Mouse (Mus musculus) ovary, postnatal 36 days (tissue): Measurements from ENCODE around the gene Zgrf1.

Source experiments
- DNase-seq: peaks from one replicate; pipeline ENCODE4 v3.0.0; 2022; ENCODE audit warnings: low spot score, mixed read lengths

Gene Zgrf1

DNA sequence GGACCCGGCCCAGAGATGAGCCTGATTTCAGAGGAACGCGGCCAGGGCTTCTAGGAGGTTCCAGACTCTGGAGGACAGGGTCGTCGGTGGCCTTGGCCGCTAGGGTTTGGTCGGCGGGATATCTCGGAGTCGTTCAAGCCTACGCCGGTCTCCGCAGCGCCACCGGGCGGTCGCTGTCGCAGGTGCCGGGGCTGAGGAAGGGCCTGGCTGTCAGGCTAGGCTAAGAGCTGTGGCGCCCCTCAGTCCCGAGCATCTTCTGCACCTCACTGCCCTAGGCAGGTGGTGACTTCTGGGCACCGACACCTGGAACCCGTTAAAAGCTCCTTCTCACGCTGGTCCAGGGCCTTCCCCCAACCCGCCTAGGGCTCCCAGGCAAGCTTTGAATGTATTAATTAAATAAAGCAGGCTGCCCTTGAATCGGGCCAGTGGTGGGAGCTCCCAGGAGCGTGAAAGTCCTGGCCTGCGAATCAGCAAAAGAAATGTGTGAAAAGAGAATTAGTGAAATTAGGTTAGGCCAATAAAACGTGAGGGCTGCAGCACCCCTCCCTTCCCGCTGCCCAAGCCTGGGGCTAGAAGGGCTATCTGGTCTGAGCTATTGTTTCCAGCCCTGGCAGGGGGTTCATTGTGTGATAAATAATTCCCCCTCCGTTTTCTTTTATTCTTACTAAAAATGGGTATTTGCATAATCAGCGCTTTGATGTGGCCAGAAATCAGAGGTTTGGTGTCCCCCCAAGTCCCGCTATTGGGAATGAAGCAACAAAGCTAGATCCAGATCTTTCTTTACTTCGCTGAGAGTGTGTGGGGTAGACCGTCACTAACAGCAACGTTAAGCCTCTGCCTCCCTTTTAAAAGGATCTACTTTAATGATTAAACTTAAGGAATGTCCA is 86.8 kb downstream of the Zgrf1 start:
- DNase-seq, result peak; percentile 43

- no peak for DNase-seq
These were observed 87.7 kb downstream of the Zgrf1 start for GRCm38 (mm10) chr3:127640762-127641700.

- no peak for DNase-seq
These were observed 88.9 kb downstream of the Zgrf1 start for GRCm38 (mm10) chr3:127642211-127642610.

DNA sequence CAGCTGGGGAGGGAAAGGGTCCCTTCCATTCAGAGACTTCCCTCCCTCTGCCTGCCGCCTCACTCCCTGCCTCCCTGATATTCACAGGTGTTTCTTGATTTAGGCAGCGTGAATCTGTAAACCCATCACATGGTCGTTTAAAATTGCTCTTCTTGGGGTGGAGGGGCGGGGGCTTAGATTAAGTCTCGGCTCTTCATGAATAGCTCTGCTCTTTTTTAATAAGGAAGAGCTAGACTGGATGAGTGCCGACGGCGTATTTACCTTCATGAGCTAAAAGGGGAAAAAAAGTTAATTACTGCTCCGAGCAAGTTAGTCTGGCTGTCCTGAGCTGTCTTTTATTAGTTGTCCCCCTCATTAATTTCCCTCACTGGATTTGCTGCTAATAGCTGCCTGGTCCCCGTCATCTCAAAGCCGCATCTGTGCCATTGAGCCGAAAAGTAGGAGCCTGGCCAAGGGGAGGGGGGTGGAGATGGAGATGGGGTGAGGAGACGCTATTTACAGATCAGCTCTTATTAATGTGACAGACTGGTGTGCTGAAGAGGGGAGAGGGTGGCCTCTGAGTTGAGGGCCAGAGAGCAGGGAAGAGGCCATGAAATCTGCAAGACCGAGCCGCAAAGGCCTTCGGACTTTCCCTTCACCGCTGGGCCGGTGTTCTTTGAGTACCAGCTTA is 93.0 kb downstream of the Zgrf1 start:
- DNase-seq, result no peak

GRCm38 (mm10) chr3:127651742-127652653 is 98.7 kb downstream of the Zgrf1 start:
- no peak for DNase-seq

- no peak for DNase-seq
These were observed 107.4 kb downstream of the Zgrf1 start for GRCm38 (mm10) chr3:127660712-127661111.

DNA sequence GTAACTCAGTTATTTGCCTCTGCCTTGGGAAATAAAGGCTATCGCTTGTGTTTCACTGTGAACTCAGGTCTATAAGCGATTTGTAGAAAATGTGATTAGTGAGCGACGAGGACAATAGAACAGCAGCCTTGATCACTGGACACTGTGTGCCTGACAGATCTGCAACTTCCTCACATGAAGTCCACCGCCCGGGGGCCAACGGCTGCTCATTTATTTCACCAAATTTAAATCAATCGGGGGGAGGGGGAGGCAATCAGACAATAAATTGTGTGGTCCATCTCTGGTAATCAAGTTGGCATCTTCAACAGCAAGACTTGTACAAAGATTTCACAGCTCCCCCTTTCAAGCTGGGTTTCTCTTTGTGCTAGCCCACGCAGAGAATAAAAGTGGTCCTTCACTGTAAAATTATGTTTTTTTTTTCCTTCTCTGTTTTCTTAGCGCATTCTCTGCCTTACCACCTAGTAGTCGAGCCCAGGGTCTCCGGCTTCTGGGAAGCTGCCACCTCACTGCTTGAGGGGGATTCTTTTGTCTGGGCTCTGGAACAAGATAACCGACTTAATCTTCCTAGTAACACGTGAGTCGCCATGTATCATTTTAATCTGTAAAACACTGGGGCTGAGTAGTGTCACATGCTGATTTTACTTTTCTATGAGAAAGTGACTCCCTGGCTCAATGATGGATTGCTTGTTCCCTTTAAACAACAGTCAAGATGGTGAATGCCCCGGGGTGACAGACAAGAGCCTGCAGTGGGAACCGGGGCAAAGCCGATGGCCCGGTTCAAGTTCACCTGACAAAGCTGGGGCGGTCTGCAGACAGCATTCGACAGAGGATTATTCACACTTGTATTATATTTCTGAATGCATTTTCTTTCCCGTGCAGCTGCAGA is 108.6 kb downstream of the Zgrf1 start:
- no peak for DNase-seq
